Mouse (Mus musculus) forebrain, embryonic 10.5 days (tissue): ENCODE measurements around the gene 4930572O03Rik. TPM values are rescaled to one million over a fixed set of nuclear protein-coding genes. Genes with fewer than 3 reads are reported as not detected.
A peak's percentile ranks its signal among the peaks of the same experiment; 100 is the strongest.
"Not testable (repeated sequence)": the region's sequence is repeated elsewhere in the genome, so short reads cannot be mapped to it uniquely, and the experiment has no call there.

Experiments
- DNase-seq: peaks from one replicate; pipeline ENCODE4 v3.0.0-alpha.2; 2017; ENCODE audit warnings: low spot score; ENCODE audit errors: extremely low spot score
- H3K27ac ChIP-seq: fragments of 300-500 bp; sonication (generic); 2 replicates; pipeline ENCODE4 v1.5.1; 2016; ENCODE audit warnings: mild to moderate bottlenecking
- H3K27me3 ChIP-seq: fragments of 300-500 bp; sonication (generic); 2 replicates; pipeline ENCODE4 v1.6.1; 2016; ENCODE audit warnings: mild to moderate bottlenecking; ENCODE audit not compliant: poor library complexity, severe bottlenecking
- H3K36me3 ChIP-seq: fragments of 300-500 bp; sonication (generic); replicated peaks from 2 replicates; pipeline ENCODE4 v1.6.1; 2016; ENCODE audit warnings: mild to moderate bottlenecking, moderate library complexity
- H3K4me1 ChIP-seq: fragments of 300-500 bp; sonication (generic); 2 replicates; pipeline ENCODE4 v1.6.1; 2016
- H3K4me3 ChIP-seq: fragments of 300-500 bp; sonication (generic); 2 replicates; pipeline ENCODE4 v1.5.1; 2016; ENCODE audit warnings: mild to moderate bottlenecking, moderate library complexity
- H3K9me3 ChIP-seq: fragments of 300-500 bp; sonication (generic); 2 replicates; pipeline ENCODE4 v1.6.1; 2016; ENCODE audit warnings: mild to moderate bottlenecking, moderate library complexity
- WGBS: fragments of 180-500 bp; shearing (Covaris S2); methylation state at CpG from one replicate; pipeline ENCODE4 v1.1.7; 2016; 5-methylcytosine and 5-hydroxymethylcytosine counted together
- polyA plus RNA-seq: library from polyadenylated mRNA; unstranded; fragments of >200 nt; fragmentation: Nextera tagmentation; extraction: Ambion mirVana; gene quantifications from 2 replicates; pipeline ENCODE4 v1.2.1, GENCODE M21; 2016

Gene 4930572O03Rik
- polyA plus RNA-seq: not detected in 2 replicates

- H3K4me1 ChIP-seq, DNase-seq, H3K36me3 ChIP-seq, H3K4me3 ChIP-seq, H3K27me3 ChIP-seq, H3K27ac ChIP-seq: not testable (repeated sequence)
- 75% methylated on average over 1 of the region's 1 CpGs for WGBS
- H3K9me3 ChIP-seq: peaks cover 24% of the 10 kb centered on the region
These were observed at the start of gene 4930572O03Rik for GRCm38 (mm10) chr5:15656959-15657358. Gene 4930572O03Rik (minus strand): TSS chr5:15657059.

GRCm38 (mm10) chr5:15702891-15703290 lies 46.0 kb upstream of the 4930572O03Rik start:
- H3K27me3 ChIP-seq, H3K4me1 ChIP-seq, H3K4me3 ChIP-seq, H3K36me3 ChIP-seq, DNase-seq, H3K27ac ChIP-seq, H3K9me3 ChIP-seq: not testable (repeated sequence)
- 25% methylated on average over 5 of the region's 5 CpGs for WGBS

GRCm38 (mm10) chr5:15697719-15698118 lies 40.9 kb upstream of the 4930572O03Rik start:
- not testable (repeated sequence) for H3K36me3 ChIP-seq, H3K4me1 ChIP-seq, H3K9me3 ChIP-seq, H3K4me3 ChIP-seq, H3K27me3 ChIP-seq, DNase-seq, H3K27ac ChIP-seq
- 39% methylated on average over 2 of the region's 2 CpGs for WGBS

- H3K27ac ChIP-seq, H3K36me3 ChIP-seq, H3K4me3 ChIP-seq, H3K4me1 ChIP-seq, H3K27me3 ChIP-seq, DNase-seq: not testable (repeated sequence)
- peaks cover 36% of the 10 kb centered on the region for H3K9me3 ChIP-seq
- WGBS: 86% methylated on average over 4 of the region's 4 CpGs
These were observed 35.0 kb upstream of the 4930572O03Rik start for GRCm38 (mm10) chr5:15691849-15692248.

DNA sequence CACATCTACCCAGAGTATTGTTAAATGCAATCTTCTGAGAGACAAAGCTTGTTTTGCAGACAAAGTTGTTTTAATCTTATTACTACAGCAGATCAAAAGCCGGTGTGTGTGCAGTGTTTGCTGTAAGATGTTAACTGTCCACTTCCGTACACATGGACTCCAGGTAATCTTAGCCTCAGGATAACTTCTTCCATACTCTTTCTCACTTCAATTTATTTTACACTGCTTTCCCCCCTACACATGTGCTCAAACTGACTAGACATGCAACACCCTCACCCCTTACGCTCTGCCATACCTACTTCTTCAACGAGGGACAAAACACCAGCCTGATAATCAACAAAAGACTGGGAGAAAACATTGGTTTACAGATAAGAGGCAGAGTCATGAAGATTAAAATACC lies 34.0 kb upstream of the 4930572O03Rik start:
- 78% methylated on average over 4 of the region's 4 CpGs for WGBS
- not testable (repeated sequence) for DNase-seq, H3K4me3 ChIP-seq, H3K36me3 ChIP-seq, H3K27me3 ChIP-seq, H3K4me1 ChIP-seq, H3K27ac ChIP-seq
- H3K9me3 ChIP-seq: peaks cover 42% of the 10 kb centered on the region

DNA sequence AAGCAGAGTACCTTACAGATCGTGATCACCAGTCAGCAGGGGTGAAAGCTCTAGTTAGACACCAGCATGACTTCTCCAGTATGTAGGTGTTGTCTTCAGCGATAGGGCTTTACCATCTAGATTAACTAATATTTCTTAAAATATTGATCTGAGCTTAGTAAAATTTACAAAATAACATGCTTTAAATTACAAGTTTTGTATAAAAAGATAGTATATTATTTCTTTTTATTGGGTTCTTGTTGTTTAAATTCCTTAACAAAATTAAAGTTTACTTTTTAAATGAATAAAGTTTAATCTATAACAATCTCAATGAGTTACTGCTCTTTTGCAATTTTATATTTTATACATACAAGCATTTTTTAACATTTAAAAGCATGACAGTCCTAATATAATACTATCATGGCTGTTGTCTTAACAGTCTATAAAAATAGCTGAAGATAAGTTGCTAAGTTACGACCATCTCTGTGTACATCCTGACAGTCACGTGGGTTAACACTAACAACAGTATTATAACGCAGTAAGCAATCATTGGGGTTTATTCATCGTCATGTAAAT lies 32.9 kb upstream of the 4930572O03Rik start:
- not testable (repeated sequence) for H3K4me1 ChIP-seq, H3K4me3 ChIP-seq, H3K27ac ChIP-seq, DNase-seq, H3K36me3 ChIP-seq, H3K27me3 ChIP-seq
- 82% methylated on average over 6 of the region's 6 CpGs for WGBS
- H3K9me3 ChIP-seq: peaks cover 46% of the 10 kb centered on the region

- not testable (repeated sequence) for H3K4me3 ChIP-seq, H3K36me3 ChIP-seq, H3K27ac ChIP-seq, DNase-seq, H3K27me3 ChIP-seq, H3K4me1 ChIP-seq
- H3K9me3 ChIP-seq: peaks cover 47% of the 10 kb centered on the region
- 69% methylated on average over 4 of the region's 4 CpGs for WGBS
These were observed 32.2 kb upstream of the 4930572O03Rik start for GRCm38 (mm10) chr5:15688874-15689658.

GRCm38 (mm10) chr5:15681301-15682035 lies 24.6 kb upstream of the 4930572O03Rik start:
- H3K36me3 ChIP-seq, H3K27me3 ChIP-seq, DNase-seq, H3K4me1 ChIP-seq, H3K27ac ChIP-seq, H3K4me3 ChIP-seq: not testable (repeated sequence)
- peaks cover 49% of the 10 kb centered on the region for H3K9me3 ChIP-seq
- 81% methylated on average over 8 of the region's 10 CpGs for whole genome bisulfite sequencing

GRCm38 (mm10) chr5:15679980-15680949 lies 23.4 kb upstream of the 4930572O03Rik start:
- H3K4me3 ChIP-seq, H3K36me3 ChIP-seq, H3K4me1 ChIP-seq, H3K27me3 ChIP-seq, H3K27ac ChIP-seq: not testable (repeated sequence)
- H3K9me3 ChIP-seq: peaks cover 42% of the 10 kb centered on the region
- 71% methylated on average over 13 of the region's 13 CpGs for WGBS
- DNase-seq: peak; percentile 23

GRCm38 (mm10) chr5:15678907-15679306 lies 22.0 kb upstream of the 4930572O03Rik start:
- DNase-seq: peak; percentile 18
- not testable (repeated sequence) for H3K27me3 ChIP-seq, H3K36me3 ChIP-seq, H3K27ac ChIP-seq, H3K4me3 ChIP-seq, H3K4me1 ChIP-seq
- WGBS: 78% methylated on average over 2 of the region's 2 CpGs
- peaks cover 41% of the 10 kb centered on the region for H3K9me3 ChIP-seq

DNA sequence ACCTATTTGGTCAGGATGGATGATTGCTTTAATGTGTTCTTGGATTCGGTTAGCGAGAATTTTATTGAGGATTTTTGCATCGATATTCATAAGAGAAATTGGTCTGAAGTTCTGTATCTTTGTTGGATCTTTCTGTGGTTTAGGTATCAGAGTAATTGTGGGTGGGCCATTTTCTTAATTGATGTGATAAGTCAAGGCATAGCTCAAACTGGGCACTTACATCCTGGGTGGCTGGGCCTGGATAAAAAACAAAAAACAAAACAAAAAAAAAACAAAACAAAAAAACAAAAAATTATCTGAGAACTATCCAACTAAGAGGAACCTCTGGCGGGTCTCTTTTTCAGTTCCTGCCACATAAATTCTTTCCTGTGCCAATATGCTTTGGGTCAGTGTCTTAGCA lies 20.9 kb upstream of the 4930572O03Rik start:
- not testable (repeated sequence) for H3K4me3 ChIP-seq, H3K4me1 ChIP-seq, H3K36me3 ChIP-seq, DNase-seq, H3K27ac ChIP-seq, H3K27me3 ChIP-seq
- peaks cover 46% of the 10 kb centered on the region for H3K9me3 ChIP-seq
- WGBS: 83% methylated on average over 4 of the region's 4 CpGs
